Mouse (Mus musculus) MN1 (cell line): ENCODE measurements at regions not wholly inside any gene's neighbourhood (a gene's known extent, or its start where the extent isn't known, plus 50 kb on each side); places are given as distances from the start of the nearest gene placed in this dataset.
A peak's percentile ranks its signal among the peaks of the same experiment; 100 is the strongest.

Experiments
- DNase-seq: peaks from one replicate; pipeline ENCODE4 v3.0.0-alpha.2; 2016; ENCODE audit warnings: low spot score

DNA sequence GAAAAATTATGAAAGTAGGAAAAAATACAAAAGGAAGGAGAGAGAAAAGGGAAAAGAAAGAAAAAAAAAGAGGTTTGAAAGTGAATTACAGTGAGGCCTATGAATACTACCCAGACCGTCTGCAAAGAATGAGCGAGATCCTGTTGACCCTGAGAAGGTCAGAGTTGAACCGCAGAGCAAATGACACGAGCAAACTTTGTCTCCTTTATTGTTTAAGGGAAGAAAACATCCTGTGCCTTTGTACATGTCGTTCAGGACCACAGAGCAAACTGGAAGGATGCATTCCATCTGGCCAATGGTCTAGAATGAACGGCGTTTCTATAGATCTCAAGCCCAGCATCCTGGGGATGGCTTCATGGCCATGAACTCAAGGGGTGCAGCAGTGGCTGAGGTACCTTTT is 270.6 kb upstream of the Zfp637 start:
- DNase-seq, result no peak

DNA sequence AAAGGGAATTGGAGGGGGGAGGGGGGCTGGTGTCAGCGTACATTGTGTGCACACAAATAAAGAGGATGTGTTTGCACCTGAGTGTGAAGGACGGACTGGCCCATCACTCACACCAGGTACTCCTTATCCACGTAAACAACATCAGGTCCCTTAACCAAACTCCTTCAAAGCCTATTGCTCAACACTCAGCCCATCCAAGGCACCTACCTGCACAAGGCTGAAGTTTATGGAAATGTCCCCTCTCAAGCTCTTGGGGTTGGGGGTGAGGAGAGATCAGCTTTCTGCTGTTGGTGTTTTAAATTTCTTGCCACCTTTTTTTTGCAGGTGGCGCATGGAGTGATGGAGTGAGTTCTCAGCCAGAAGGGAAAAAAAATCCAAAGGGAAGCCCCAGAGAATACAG is 270.2 kb upstream of the Zfp637 start:
- DNase-seq, result no peak

DNA sequence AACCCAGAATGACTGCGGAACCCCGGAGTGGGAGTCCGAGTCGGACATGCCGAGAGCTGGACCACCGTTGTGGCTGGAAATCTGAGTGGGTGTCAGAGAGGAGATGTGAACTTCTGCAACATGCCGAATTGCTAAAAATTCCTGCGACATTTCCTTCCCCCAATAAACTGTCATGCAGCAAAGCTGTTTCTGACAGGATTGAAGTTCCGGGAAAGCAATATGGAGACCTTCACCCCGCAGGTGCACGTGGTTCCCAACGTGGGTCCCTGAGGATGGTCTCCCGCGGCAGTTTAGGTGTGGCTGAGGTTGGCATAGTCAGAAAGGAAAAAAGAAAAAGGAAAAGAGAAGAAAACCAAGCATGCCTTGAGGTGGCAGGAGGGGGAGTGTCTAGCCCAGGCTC is 269.0 kb upstream of the Zfp637 start:
- DNase-seq, result no peak

DNA sequence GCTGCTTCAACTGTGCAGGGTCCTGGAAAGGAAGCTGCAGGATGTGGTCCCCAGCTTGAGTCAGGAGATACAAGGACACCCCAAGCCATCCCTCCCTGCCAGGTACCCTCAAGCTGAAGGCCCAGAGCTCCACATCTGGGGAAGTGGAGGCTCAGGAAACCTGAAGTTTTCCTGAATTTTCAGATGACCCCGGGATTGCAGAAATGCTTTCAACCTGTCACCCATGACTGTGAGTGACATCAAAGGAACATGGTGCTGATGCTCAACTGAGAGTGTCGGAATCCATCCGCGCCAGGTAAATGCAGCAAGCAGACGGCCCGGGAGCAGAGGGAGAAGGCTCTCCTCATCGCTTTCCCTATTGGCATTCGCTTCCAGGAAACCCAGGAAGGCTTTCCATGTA is 267.6 kb upstream of the Zfp637 start:
- no peak for DNase-seq

DNA sequence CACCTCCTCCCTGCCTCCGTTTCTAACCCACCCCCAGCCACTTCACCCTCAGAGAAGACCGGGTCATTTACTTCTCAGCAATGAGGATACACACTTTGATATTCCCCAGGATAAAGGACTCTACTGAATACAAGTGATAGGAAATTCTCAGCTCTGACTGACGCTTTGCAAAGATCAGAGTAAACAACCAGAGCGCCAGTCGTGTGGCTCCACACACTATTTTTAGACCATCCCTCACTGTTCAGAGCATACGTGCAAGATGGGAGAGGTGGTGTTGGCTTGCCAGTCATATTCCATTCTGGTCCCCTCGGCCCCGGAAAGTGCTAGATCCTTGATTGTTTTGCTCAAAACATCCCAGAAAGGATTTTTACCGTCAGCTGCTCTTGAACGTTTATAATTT is 266.8 kb upstream of the Zfp637 start:
- no peak for DNase-seq

DNA sequence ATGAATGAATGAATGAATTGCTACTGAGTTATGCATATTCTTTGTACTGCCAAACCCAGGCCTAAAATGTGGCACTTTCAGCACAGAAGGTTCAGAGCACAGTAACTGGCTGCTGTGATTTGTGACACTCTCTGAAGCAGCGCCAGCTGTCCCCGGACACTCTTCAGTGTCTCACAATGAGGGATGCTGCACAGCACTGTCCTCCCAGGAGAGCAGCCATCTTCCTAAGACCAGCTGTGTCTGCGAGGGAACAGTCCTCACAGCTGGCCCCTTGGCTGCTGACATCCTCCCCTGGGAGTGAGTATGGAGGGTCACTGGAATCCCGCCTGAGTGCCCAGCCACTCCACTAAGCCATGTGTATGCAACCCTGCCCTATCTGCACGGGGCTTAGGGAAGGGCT is 265.9 kb upstream of the Zfp637 start:
- no peak for DNase-seq

DNA sequence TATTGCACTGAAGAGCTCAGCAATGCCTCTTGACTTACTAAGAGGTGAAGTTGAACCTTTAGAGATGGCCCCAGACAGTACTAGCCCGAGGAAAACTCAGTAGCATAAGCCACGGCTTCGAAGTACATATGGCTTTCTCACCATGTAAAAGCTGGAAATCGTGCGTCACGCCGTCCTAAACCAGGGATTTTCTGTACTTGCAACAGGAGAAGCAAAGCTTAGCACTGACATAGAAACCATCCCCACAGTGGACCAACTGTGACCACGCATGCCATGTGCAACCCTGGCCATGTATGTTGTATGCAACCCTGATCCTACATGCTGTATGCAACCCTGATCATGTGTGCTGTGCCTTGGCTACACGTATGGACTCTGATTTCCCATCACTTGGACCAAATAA is 265.0 kb upstream of the Zfp637 start:
- no peak for DNase-seq

DNA sequence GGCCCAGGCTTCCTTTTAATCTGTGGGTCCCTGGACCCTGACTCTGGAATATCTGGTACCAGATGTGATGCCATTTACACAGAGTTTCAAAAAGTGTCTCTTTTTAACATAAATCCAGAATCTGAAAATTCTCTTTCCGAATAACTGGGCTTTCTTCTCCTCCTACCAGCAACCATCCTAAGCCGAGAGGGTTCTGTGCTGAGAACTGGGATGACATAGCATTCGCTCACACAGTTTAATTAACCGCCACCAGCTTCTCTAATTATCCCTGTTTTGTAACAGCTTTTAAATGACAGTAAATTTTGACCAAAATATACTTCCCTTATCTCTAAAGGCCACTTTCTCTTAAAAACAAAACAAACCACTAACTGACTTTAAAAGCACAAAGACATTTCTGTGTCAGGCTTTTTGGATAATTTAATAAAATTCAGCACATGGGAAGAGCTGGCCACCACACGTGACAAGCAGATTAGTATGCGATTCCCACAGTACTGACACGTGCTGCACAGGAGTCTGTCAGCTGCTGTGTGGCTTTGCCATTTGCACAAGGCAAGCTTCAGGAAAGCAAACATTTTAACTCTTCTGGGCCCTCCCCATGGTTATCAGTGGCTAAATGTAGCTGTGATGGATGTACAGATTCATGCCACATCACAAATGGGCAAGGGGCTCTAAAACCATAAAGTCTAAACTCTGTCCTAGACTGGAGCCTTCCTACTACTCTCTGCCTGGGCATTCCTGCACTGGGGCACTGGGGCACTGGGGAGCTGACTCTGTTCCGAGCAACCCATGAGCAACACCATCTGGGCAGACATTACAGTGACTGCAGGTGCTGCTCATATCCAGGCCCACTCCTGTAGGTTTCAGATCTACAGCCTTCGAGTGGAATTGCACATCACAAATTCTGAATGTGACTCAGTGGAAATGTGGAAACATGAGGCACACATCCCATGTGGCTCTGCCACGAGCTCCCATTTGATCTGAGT is 263.1 kb upstream of the Zfp637 start:
- peak; percentile 62 for DNase-seq

DNA sequence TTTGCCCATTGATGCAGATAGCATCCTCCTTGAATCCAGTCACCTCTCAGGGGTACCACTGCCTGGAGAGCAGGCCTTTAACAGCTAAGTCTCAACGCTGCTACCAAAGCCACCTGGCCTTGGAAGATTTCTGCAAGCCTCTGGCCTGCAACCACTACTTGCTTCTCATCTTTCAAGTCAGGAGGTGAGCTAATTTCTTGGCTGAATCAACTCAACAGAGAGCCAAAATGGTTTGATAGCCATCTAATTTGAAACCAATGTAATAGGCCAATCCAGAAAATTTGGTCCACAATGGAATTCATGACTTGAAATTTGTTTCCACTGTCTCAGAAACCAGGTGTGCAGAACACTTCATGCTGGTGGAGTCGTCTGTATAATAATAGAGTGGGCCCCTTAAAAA is 260.0 kb upstream of the Zfp637 start:
- DNase-seq, result peak; percentile 35

DNA sequence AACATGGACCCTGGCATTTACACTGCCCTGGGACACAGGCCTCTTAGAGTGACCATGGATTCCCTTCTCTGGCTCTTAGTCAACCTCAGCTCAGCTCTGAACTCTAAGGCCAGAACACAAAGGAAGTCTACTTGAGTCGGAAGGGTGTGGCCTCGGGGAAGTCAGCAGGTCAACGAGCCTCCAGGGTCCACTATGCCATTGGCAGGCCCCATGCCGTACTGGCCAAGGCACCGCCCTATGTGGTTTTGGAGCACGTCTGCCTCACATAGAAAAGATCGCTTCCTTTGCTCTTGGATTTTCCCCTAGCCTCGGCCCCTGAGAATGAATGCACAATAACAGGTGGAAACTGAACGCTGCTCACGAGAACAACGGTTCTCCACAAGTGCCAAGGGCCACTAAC is 257.9 kb upstream of the Zfp637 start:
- DNase-seq, result no peak

DNA sequence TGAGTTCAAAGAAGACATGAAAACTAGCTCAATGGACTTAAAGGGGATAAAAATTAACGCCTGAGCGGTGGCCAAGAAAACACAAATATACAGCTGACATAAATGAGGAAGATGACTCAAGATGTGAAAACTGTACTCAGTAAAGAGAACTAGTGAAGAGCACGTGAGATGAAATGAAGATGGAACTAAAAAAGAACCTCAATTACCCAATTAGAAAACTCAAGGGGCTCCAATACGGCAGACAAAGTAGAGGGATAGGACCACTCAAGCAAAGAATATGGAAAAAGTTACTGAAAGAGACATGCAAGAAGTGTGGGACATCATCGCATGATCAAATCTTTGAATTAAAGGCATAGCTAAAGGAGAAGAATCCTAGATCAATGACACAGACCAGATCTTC is 256.4 kb upstream of the Zfp637 start:
- DNase-seq, result no peak

DNA sequence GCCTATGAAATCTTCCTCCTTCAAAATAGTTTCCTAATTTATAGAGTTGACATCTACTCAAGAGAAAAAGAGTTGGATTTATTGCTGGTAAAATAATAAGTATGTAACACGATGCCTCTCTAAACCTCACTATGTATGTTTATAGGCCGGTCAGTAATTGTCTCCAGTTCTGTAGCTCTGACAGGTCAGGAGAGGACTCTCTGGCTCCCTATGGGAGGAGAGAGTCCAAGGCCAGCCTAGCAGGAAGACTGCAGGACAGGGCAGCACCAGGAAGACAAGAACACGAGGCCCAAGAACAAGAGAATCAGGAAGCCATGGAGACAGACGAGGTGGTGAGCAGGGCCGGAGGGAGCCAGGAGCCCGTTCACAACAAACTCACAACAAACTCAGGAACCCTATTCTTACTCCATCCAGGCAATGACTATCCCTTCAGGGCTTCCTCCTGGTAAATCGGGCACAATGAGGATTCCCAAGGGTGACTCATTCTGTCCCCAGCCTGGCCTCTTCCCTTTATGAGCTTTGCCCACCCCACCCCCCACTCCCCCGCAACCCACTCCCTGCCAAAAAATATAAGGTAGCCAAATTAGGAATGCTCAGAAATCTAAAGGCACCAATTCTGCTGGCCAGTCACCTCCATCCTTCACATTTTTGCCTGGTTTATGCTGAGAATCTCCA is 244.7 kb upstream of the Zfp637 start:
- DNase-seq, result no peak

DNA sequence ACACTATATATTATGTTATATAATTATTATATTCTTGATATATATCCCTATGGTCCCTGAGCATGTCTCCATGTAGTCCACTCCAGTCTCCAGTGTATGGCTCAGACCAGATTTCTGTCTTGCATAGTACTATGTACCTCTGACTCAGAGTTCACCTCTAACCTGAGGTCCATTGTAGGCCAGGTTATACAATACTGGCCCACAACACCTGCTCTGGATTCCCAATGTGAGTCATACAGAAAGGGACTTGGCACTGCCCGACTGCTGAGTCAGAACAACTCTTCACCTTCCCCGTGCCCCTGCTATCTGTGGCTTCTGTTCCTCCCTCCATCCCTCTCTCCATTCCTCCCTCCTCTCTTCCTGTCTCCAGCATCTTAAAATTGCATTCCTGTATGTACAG is 236.1 kb upstream of the Zfp637 start:
- DNase-seq, result no peak

DNA sequence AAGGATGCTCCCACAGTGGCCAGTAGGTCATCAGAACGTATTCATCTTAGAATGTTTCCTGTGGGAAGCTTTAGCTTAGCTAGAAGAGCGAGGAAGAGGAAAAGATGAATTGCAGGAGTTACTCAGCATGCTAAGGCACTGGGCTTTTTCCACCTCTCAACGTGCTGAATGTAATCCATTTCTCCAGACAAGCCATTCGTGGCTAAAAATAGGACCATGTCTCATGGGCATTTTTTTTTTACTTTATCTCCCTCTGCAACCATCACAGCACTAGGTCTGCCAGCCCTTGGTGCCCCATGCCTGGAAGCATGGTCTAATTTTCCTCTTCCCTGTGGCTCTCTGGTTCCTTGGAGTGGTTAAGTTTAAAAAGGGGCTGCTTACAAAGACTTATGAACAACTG is 235.3 kb upstream of the Zfp637 start:
- peak; percentile 43 for DNase-seq

DNA sequence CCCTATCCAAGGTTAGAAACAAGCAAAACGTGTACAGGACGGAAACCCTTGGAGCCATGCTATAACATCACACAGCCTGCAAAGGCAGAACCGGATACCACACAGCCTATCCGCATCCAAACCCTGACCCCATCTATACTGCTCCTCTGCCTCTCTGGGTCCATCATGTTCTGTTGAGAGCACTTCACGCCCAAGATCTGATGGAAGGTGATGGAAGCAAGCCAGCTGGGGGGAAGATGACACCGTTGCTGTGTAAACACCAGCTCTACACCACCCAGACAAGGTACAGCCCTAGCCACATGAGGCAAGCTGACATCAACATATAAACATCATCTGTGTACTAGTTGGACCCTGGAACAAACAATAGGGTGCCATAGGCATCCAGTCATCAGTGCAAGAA is 234.8 kb upstream of the Zfp637 start:
- DNase-seq, result no peak

DNA sequence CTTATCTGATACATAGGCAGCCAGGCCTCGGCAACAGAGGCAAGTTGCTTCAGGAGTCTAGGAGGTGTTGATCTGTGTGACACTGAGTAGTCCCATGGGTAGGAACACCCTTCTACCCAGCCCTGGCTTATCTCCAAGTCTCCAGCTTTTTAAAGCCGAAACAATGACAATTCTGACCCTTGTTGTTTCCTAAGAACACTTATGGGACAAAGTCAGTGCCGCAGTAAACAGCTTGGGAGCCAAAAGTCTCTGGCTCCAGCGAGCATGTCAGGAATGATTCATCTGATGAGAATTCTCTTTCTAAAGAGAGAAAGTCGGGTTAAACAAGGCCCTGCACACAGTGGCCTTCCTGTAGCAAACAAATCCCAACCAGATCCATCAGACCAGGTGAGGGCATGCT is 234.0 kb upstream of the Zfp637 start:
- DNase-seq, result peak; percentile 10

DNA sequence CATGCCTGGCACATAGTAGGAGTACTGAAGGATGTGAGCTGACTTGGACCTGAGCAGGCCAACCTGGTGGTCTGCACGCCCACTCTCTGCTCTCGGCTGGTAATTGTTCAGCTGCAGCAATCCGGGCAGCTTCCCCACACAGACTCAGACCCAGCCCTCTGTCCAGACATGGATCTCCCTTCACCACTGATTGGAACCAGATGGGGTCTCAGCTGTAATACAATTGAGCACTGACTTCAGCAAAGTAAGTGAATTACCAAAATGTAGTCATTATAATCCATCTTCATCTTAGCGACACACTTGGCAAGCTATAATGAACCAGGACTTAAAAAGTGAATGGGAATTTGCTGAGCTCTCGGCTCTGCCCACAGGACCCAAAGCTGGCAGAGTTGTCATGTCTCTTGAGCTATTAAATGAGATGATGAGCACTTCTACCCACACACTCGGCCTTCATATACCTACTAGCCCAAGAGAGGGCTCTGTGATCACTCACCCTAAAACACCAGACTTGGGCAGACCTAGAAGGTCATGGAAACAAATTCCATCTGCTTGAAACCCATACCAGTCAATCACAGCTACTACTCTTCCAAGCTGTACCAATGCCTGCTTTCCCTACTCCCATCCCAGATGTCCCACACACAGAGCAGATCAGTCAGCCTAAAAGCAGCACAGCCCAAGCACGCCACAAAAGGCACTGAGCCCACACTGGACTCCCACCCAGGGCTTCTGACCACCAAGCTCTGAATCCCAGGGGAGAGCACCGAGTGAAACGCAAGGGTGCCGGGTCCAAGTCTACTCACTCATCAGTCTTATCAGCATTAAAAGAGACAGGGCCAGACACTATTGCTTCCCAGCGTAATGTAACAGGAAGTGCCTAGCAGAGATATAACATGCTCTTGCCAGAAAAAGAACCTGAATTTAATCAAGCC is 231.2 kb upstream of the Zfp637 start:
- DNase-seq, result peak; percentile 85

DNA sequence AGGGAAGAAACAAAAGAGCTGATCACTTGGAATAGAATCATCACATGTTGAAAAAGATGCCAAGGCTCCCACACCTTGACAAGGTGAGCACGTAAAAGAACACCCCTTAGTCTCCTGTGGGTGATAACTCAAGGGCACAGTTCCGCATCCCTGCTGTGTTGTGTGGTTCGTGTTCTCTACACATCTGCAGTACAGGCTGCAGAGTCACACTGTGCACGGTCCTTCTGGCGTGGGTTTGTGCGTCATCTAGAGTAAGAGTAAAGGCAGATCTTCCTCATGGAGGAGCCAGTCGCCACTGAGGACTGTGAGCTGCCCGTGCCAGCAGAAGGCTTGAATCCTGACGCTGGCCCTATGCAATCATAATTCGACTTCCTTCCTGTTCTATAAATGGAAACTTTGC is 229.7 kb upstream of the Zfp637 start:
- no peak for DNase-seq

DNA sequence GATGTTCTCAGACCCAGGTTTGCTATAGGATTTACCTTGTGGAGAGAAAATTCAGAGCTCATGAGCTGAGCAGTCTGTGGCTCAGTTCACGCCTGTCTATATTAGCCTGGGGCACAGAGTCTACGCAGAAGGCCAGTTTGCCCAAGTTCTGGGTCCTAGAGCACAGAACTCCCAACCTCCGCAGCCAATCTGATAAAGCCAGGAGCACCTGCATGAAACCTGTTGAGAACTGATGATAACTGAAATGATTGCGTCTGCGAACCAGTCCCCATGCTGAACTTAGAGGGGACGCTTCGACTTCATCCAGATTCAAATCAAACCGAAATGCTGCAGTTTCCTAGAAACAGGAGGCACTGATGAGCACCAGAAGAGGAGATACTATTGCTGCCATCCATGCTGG is 229.0 kb upstream of the Zfp637 start:
- no peak for DNase-seq

DNA sequence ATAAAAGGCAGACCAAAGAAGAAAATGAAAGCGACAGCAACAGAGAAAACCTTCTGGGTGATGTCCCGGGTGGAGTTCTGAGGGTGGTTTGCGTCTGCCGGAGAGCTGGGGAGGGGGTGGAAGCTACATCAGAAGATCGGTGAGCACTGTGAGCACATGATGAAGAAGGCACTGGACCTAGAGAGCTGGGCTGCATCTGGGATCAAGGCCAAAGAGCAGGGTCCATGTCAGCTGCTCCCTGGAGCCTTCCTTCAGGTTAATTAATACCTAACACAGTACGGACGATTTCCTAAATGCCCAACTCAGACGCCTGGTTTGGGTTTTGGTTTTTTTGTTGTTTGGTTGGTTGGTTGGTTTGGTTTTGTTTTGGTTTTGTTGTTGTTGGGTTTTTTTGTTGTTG is 228.6 kb upstream of the Zfp637 start:
- no peak for DNase-seq

DNA sequence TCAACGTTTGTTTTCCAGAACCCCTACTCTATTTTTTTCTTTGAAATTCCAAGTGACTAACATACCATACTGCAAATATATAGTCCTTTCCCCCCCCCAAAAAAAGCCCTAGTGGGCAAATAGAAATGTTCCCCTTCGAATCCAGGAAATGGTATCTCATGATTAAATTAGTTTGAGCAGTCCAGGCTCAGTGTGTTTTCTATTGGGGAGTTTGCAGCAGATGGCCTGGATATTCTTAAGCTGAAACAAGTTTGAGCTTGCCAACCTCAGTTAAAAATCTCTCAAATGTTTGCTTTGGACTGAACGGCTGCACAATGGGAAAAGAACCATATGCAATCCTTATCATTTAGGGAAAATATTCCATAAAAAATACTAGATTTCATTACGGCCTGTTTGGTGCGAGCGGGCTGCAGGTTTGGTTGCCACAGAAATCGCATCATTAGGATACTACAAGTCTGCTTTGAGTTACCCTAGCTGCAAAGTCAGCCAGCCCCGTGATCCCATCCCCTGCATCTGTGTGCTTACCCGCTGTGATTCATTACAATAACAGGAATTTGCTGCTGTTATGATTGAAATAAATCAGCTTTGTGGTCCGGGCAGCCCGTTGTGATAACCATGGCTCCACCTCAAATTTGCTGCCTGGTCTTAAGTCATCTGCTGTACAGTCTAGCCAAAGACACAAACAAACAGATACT is 227.2 kb upstream of the Zfp637 start:
- peak; percentile 41 for DNase-seq

DNA sequence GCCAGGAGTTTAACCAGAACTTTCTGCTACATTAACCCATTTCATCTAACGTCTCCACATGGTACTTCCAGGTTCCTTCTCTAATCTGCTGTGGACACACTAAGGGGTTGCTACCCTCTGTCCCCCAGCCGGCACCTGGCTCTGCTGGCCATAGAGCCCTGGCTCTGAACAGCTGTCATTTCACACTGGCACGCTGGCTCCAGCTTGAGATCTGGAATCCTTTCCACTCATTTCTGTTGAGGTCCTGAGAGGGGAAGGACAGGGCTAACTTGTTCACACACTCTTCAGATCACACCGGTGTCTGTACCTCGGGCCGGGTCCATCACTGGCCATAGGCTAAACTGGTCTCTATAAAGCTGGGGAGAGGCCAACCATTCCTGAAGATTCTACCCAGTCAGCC is 226.6 kb upstream of the Zfp637 start:
- DNase-seq, result peak; percentile 27
